Mouse (Mus musculus): Measurements from ENCODE around the gene Gm11985. TPM values are rescaled to one million over a fixed set of nuclear protein-coding genes. Genes with fewer than 3 reads are reported as not detected.
A peak's percentile ranks its signal among the peaks of the same experiment; 100 is the strongest.

The Gm11985 gene
- 0.16 TPM in 1 of 2 replicates, not detected in the other for polyA plus RNA-seq (2015; fragmentation: Nextera tagmentation; extraction: Ambion mirVana)

GRCm38 (mm10) chr11:7188469-7188868 is at the start of gene Gm11985:
Gene Gm11985 (minus strand): TSS chr11:7188569.
- Histone ChIP-seq H3K27ac (ENCODE audit: low read length) (no peak within 1 kb of the TSS), H3K4me2 (replicated peaks; ENCODE audit: low read depth, low read length) (no peak within 1 kb of the TSS), H3K4me3 (ENCODE audit: low read length) (no peak within 1 kb of the TSS), H3K4me1 (ENCODE audit: insufficient read depth, low read length) (no peaks in the 10 kb centered on the region), H3K36me3 (ENCODE audit: insufficient read depth, low read length) (no peaks in the 10 kb centered on the region), H3K9ac (replicated peaks; ENCODE audit: low read length) (no peak within 1 kb of the TSS), H3K27me3 (ENCODE audit: insufficient read depth, low read length) (no peaks in the 10 kb centered on the region), H3K9me3 (ENCODE audit: low read length) (no peaks in the 10 kb centered on the region)
- WGBS, result 92% methylated on average over 11 of the region's 13 CpGs
- no peak for ATAC-seq (ENCODE audit: low FRiP score, low TSS enrichment)

GRCm38 (mm10) chr11:7237712-7238111 is 49.3 kb upstream of the Gm11985 start:
- no peaks in the 10 kb centered on the region for H3K9me3 ChIP-seq (ENCODE audit: low read length)
- ATAC-seq (ENCODE audit: low FRiP score, low TSS enrichment), result 0 out of 2 replicates have a peak, but pooled peaks have one; percentile 6
- 68% methylated on average over 6 of the region's 6 CpGs for whole genome bisulfite sequencing
- H3K4me1 ChIP-seq (ENCODE audit: insufficient read depth, low read length), result 0 out of 2 replicates have a peak, but pooled peaks cover 2% of the 10 kb centered on the region
- no peak overlapping the region for H3K27ac ChIP-seq (ENCODE audit: low read length)
- no peak overlapping the region for H3K4me2 ChIP-seq (replicated peaks; ENCODE audit: low read depth, low read length)
- no peaks in the 10 kb centered on the region for H3K27me3 ChIP-seq (ENCODE audit: insufficient read depth, low read length)
- no peak overlapping the region for H3K4me3 ChIP-seq (ENCODE audit: low read length)
- H3K36me3 ChIP-seq (ENCODE audit: insufficient read depth, low read length), result no peaks in the 10 kb centered on the region
- H3K9ac ChIP-seq (replicated peaks; ENCODE audit: low read length), result no peak overlapping the region

GRCm38 (mm10) chr11:7236751-7237150 is 48.4 kb upstream of the Gm11985 start:
- Histone ChIP-seq H3K4me2 (replicated peaks; ENCODE audit: low read depth, low read length) (no peak overlapping the region), H3K27ac (ENCODE audit: low read length) (no peak overlapping the region), H3K9ac (replicated peaks; ENCODE audit: low read length) (no peak overlapping the region), H3K27me3 (ENCODE audit: insufficient read depth, low read length) (no peaks in the 10 kb centered on the region), H3K9me3 (ENCODE audit: low read length) (no peaks in the 10 kb centered on the region), H3K4me1 (ENCODE audit: insufficient read depth, low read length) (0 out of 2 replicates have a peak, but pooled peaks cover 2% of the 10 kb centered on the region), H3K36me3 (ENCODE audit: insufficient read depth, low read length) (no peaks in the 10 kb centered on the region), H3K4me3 (ENCODE audit: low read length) (no peak overlapping the region)
- no peak for ATAC-seq (ENCODE audit: low FRiP score, low TSS enrichment)
- WGBS, result 97% methylated on average over 2 of the region's 2 CpGs

GRCm38 (mm10) chr11:7234981-7235609 is 46.7 kb upstream of the Gm11985 start:
- WGBS, result 67% methylated on average over 3 of the region's 3 CpGs
- H3K4me3 ChIP-seq (ENCODE audit: low read length), result no peak overlapping the region
- peak; percentile 51; the same call in 1 of the 2 replicates for ATAC-seq (ENCODE audit: low FRiP score, low TSS enrichment)
- H3K27ac ChIP-seq (ENCODE audit: low read length), result peak overlapping the region; percentile 47; the same call in 1 of the 2 replicates
- H3K4me2 ChIP-seq (replicated peaks; ENCODE audit: low read depth, low read length), result no peak overlapping the region
- 0 out of 2 replicates have a peak, but pooled peaks cover 2% of the 10 kb centered on the region for H3K4me1 ChIP-seq (ENCODE audit: insufficient read depth, low read length)
- H3K27me3 ChIP-seq (ENCODE audit: insufficient read depth, low read length), result no peaks in the 10 kb centered on the region
- no peaks in the 10 kb centered on the region for H3K36me3 ChIP-seq (ENCODE audit: insufficient read depth, low read length)
- H3K9ac ChIP-seq (replicated peaks; ENCODE audit: low read length), result no peak overlapping the region
- H3K9me3 ChIP-seq (ENCODE audit: low read length), result no peaks in the 10 kb centered on the region

- peak overlapping the region; percentile 47; the same call in 1 of the 2 replicates for H3K27ac ChIP-seq (ENCODE audit: low read length)
- no peaks in the 10 kb centered on the region for H3K36me3 ChIP-seq (ENCODE audit: insufficient read depth, low read length)
- no peaks in the 10 kb centered on the region for H3K9me3 ChIP-seq (ENCODE audit: low read length)
- no peaks in the 10 kb centered on the region for H3K27me3 ChIP-seq (ENCODE audit: insufficient read depth, low read length)
- no peak for ATAC-seq (ENCODE audit: low FRiP score, low TSS enrichment)
- H3K9ac ChIP-seq (replicated peaks; ENCODE audit: low read length), result no peak overlapping the region
- no peak overlapping the region for H3K4me3 ChIP-seq (ENCODE audit: low read length)
- H3K4me1 ChIP-seq (ENCODE audit: insufficient read depth, low read length), result 0 out of 2 replicates have a peak, but pooled peaks cover 2% of the 10 kb centered on the region
- WGBS, result 67% methylated on average over 1 of the region's 1 CpGs
- no peak overlapping the region for H3K4me2 ChIP-seq (replicated peaks; ENCODE audit: low read depth, low read length)
Measured at GRCm38 (mm10) chr11:7234436-7234835, 46.1 kb upstream of the Gm11985 start.

GRCm38 (mm10) chr11:7233333-7233732 is 45.0 kb upstream of the Gm11985 start:
- no peak overlapping the region for H3K4me3 ChIP-seq (ENCODE audit: low read length)
- no peak overlapping the region for H3K9ac ChIP-seq (replicated peaks; ENCODE audit: low read length)
- no peaks in the 10 kb centered on the region for H3K9me3 ChIP-seq (ENCODE audit: low read length)
- no peak overlapping the region for H3K4me2 ChIP-seq (replicated peaks; ENCODE audit: low read depth, low read length)
- no peak overlapping the region for H3K27ac ChIP-seq (ENCODE audit: low read length)
- ATAC-seq (ENCODE audit: low FRiP score, low TSS enrichment), result no peak
- no peaks in the 10 kb centered on the region for H3K36me3 ChIP-seq (ENCODE audit: insufficient read depth, low read length)
- 86% methylated on average over 2 of the region's 2 CpGs for WGBS
- 0 out of 2 replicates have a peak, but pooled peaks cover 2% of the 10 kb centered on the region for H3K4me1 ChIP-seq (ENCODE audit: insufficient read depth, low read length)
- no peaks in the 10 kb centered on the region for H3K27me3 ChIP-seq (ENCODE audit: insufficient read depth, low read length)

GRCm38 (mm10) chr11:7231958-7232357 is 43.6 kb upstream of the Gm11985 start:
- no peak for ATAC-seq (ENCODE audit: low FRiP score, low TSS enrichment)
- 95% methylated on average over 4 of the region's 4 CpGs for WGBS

GRCm38 (mm10) chr11:7230000-7230399 is 41.6 kb upstream of the Gm11985 start:
- 37% methylated on average over 4 of the region's 4 CpGs for WGBS
- Histone ChIP-seq H3K9me3 (ENCODE audit: low read length) (no peaks in the 10 kb centered on the region), H3K4me1 (ENCODE audit: insufficient read depth, low read length) (0 out of 2 replicates have a peak, but pooled peaks cover 2% of the 10 kb centered on the region), H3K4me3 (ENCODE audit: low read length) (no peak overlapping the region), H3K4me2 (replicated peaks; ENCODE audit: low read depth, low read length) (no peak overlapping the region), H3K27me3 (ENCODE audit: insufficient read depth, low read length) (no peaks in the 10 kb centered on the region), H3K27ac (ENCODE audit: low read length) (no peak overlapping the region), H3K9ac (replicated peaks; ENCODE audit: low read length) (no peak overlapping the region), H3K36me3 (ENCODE audit: insufficient read depth, low read length) (no peaks in the 10 kb centered on the region)
- no peak for ATAC-seq (ENCODE audit: low FRiP score, low TSS enrichment)

More at GRCm38 (mm10) chr11:7231958-7232357, 43.6 kb upstream of the Gm11985 start:
- 0 out of 2 replicates have a peak, but pooled peaks cover 2% of the 10 kb centered on the region for H3K4me1 ChIP-seq (ENCODE audit: insufficient read depth, low read length)
- no peak overlapping the region for H3K9ac ChIP-seq (replicated peaks; ENCODE audit: low read length)
- no peak overlapping the region for H3K4me3 ChIP-seq (ENCODE audit: low read length)
- H3K9me3 ChIP-seq (ENCODE audit: low read length), result no peaks in the 10 kb centered on the region
- no peaks in the 10 kb centered on the region for H3K36me3 ChIP-seq (ENCODE audit: insufficient read depth, low read length)
- H3K4me2 ChIP-seq (replicated peaks; ENCODE audit: low read depth, low read length), result no peak overlapping the region
- H3K27ac ChIP-seq (ENCODE audit: low read length), result no peak overlapping the region
- H3K27me3 ChIP-seq (ENCODE audit: insufficient read depth, low read length), result no peaks in the 10 kb centered on the region

- Histone ChIP-seq H3K9ac (replicated peaks; ENCODE audit: low read length) (no peak overlapping the region), H3K4me2 (replicated peaks; ENCODE audit: low read depth, low read length) (no peak overlapping the region), H3K27me3 (ENCODE audit: insufficient read depth, low read length) (no peaks in the 10 kb centered on the region), H3K27ac (ENCODE audit: low read length) (no peak overlapping the region), H3K36me3 (ENCODE audit: insufficient read depth, low read length) (no peaks in the 10 kb centered on the region), H3K4me3 (ENCODE audit: low read length) (no peak overlapping the region), H3K9me3 (ENCODE audit: low read length) (no peaks in the 10 kb centered on the region), H3K4me1 (ENCODE audit: insufficient read depth, low read length) (no peaks in the 10 kb centered on the region)
- no peak for ATAC-seq (ENCODE audit: low FRiP score, low TSS enrichment)
- 84% methylated on average over 4 of the region's 4 CpGs for WGBS
Measured at GRCm38 (mm10) chr11:7228107-7228506, 39.7 kb upstream of the Gm11985 start.

GRCm38 (mm10) chr11:7226810-7227550 is 38.6 kb upstream of the Gm11985 start:
- ATAC-seq (ENCODE audit: low FRiP score, low TSS enrichment), result peak; percentile 77
- H3K27ac ChIP-seq (ENCODE audit: low read length), result no peak overlapping the region
- WGBS, result 70% methylated on average over 7 of the region's 7 CpGs

More at GRCm38 (mm10) chr11:7226810-7227550, 38.6 kb upstream of the Gm11985 start:
- H3K4me1 ChIP-seq (ENCODE audit: insufficient read depth, low read length), result no peaks in the 10 kb centered on the region
- H3K4me2 ChIP-seq (replicated peaks; ENCODE audit: low read depth, low read length), result no peak overlapping the region
- H3K9ac ChIP-seq (replicated peaks; ENCODE audit: low read length), result no peak overlapping the region
- no peak overlapping the region for H3K4me3 ChIP-seq (ENCODE audit: low read length)
- no peaks in the 10 kb centered on the region for H3K27me3 ChIP-seq (ENCODE audit: insufficient read depth, low read length)
- H3K9me3 ChIP-seq (ENCODE audit: low read length), result no peaks in the 10 kb centered on the region
- H3K36me3 ChIP-seq (ENCODE audit: insufficient read depth, low read length), result no peaks in the 10 kb centered on the region
